Mouse (Mus musculus): ENCODE measurements around the gene Brd2.
"Not testable (repeated sequence)": the region's sequence is repeated elsewhere in the genome, so short reads cannot be mapped to it uniquely, and the experiment has no call there.

The Brd2 gene

DNA sequence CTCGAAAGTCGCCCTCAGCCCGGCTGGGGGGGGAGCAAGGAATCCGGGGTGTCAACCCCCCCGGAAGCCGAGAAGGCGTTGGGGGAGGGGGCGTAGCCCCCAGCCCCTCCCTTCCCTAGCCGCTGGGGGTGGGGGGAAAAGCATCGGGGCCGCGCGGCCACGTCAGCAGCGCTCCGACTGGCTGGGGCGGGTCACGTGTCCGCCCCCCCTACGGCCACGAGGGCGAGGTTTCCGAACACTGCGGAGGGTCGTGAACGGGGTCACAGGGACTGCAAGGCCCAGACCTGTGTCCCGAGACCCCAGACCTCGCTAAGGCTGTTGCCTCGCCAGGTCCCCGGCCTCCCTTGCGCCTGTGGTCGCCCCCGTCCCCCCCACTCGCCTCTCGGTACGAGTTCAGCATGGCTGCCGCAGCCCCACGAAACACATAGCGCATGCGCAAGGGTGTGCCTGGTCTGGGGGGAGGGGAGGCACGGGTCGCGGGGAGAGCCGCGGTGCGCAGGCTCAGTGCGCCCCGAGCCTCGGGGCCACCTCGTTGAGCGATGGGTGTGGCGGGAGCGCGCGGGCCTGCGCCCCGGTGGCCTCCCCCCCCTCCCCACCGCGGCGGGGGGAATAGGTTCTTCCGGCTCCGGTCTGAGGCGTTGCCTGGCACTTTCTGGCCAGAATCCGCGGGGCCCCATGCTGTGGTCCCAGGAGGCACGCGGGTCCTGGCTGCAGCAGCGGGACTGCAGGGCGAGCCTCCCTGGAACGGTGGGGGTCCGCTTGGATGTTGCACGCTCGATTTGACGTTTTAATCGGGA lies at the start of gene Brd2:
TSS of gene Brd2 (minus strand) at position 447 of the 797 bp plus-strand sequence.
- DNase-seq = peak; percentile 95 to 98

DNA sequence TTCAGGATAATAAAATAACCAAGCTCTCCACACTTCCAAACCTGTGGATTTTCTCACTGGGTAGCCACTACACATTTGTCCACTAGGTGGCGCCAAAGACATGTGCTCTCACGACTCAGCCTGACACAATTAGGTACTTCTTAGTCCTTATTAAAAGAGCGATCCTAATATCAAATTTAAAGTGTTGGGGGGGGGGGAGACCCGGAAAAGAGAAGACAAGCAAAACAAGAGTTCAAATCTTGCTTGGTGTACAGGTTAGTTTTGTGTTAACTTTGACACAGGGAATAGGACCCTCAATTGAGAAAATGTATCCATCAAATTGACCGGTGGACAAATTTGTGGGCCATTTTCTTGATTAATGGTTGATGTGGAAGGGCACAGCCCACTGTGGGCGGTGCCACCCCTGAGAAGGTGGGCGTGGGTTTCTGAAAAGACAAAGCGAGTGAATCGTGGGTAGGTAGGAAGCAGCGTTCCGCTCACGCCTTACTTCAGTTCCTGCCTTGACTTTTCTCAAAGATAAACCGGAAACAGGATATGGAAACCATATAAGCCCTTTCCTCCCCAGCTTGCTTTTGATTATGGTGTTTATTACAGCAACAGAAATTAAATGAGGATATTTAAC lies 48.6 kb upstream of the Brd2 start:
- DNase-seq = peak; percentile 80 to 83

DNA sequence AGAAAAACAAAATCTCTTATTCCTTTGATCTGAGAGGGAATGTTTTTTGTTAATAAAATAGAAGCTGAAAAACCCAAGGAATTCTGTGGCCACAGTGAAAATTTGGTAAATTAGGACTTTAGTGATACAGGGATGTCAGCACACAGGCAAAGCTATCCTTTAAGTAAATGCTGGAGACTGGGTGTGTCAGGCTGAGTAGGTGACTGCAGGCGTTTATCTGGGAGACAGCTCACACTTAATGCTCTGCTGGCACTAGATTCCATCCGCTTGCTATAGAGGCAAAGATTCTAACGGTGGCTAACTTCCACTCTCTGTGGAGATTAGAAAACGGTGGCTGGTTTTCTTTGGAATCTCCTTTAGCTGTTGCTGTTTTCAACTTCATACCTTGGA lies 48.0 kb upstream of the Brd2 start:
- no peak for DNase-seq

DNA sequence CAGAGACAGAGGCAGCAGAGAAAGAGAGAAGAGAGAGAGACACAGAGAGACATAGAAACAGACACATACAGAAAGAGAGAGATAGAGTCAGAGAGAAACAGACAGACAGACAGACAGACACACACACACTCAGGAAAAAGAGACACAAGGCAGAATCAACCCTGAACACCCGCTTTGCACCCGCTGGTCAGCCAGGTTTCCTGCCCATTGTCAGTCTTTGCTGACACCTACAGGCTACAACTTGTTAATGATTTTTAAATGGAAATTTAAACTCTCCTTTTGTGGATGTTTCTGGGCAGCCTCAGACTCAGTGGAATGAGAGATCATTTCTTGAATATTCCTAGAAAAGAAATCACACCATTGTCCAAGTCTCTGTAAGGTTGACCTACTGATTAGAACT lies 46.8 kb upstream of the Brd2 start:
- DNase-seq = no peak

DNA sequence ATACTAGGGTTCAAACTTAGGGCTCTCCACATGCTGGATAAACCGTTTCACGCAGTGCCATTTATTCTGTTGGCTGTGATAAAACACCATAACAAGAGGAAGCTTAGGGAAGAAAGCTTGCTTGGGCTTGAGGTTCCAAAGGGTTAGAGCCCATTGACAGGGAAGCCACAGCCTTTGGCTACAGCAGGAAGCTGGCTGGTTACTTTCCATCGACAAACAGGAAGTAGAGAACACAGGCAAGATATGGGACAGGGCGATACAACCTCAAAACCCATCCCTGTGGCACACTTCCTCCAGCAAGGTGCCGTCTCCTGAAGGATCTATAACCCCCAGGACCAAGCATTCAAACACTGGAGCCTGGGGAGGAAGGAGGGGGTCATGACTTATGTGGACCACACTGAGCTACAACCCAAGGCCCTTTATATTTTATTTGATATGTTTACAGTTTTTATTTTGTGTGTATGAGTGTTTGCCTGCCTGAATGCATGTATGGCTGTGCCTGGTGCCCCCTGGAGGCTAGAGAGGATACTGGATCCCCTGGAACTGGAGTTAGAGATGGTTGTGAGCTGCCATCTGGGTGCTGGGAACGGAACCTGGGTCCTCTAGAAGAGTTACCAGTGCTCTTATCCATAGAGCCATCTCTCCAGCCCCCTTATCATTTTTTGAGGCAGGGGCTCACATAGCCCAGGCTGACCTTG lies 42.7 kb upstream of the Brd2 start:
- DNase-seq = no peak

DNA sequence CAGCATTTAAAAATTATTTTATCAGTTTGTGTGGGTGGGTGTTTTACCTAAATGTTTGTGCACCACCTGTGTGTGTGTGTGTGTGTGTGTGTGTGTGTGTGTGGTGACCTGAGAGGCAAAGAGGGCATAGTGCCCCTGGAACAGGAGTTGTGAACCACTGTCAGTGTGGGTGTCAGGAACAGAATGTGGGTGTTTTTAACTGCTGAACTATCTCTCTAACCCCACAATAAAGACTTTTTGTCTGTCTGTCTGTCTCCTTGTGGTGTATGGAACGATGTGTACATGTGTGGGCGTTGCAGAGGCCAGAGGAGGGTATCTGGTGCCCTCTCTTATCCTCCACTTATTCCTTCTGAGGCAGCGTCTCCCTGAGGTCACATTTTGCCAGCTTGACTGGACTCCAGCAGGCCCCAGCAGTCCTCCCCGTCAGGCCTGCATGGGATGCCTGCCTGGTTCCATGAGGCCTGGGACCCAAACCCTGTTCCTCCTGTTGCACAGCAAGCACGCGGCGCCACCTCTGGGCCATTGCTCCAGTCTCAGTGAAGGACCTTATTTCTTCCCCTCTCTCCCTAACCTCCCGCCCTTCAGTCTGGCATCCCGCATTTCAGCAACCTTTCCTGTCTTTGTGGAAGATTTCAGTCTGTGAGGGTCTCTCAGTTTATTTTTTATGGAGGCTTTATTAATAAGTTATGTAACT lies 41.9 kb upstream of the Brd2 start:
- DNase-seq = peak; percentile 56 to 67

DNA sequence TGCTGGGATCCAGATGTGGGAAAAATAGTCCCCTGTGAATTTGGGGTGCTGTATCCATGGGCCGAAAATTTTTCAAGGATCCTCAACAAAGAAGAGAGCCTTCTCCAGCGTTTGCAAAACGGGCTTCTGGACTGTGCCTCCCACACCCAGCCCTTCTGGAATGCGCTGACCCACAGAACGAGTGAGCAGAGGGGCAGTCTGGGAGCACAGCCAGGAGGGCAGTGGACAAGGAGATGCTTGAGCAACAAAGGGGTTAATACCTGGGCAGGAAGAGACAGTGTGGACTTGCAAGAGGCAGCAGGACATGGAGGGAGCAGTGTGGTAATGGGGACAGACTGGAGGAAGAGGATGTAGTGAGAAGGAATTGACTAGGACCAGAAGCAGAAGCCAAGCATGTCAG lies 33.1 kb upstream of the Brd2 start:
- no peak for DNase-seq

DNA sequence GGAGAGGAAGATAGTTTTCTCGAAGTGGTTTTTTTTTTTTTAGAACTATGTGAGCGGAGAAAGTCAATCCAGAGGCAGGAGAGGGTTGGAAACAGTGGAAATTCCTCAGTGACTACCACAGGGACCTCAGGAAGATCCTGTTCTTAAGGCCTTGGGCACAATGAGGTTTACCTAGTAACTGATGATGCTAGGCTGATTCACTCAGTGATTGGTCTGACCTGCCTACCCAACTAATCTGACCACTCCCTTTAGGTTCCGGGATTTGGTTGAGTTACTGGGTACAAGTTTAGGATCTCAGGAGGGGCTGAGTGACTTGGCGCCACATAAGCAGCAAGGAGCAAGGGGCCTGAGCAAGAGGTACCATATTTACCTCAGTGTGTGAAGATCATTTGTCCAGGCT lies 30.5 kb upstream of the Brd2 start, which contains the start of gene H2-DMb1:
TSS of gene H2-DMb1 (plus strand) at position 150 of the 400 bp plus-strand sequence.
- DNase-seq = peak; percentile 38 to 65

DNA sequence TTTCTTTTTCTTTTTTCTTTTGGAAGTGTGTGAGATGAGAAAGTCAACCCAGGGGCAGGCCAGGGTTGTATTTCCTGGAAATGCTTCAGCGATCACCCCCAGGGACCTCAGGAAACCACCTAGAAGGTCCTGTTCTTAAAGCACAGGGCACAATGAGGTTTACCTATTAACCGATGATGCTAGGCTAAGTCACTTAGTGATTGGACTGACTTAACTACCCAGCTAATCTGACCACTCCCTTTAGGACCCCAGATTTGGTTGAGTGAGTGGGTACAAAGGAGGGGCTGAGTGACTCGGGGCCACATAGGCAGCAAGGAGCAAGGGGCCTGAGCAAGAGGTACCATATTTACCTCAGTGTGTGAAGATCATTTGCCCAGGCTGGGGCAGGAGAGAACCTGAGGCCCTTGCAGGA lies 22.5 kb upstream of the Brd2 start:
- DNase-seq = peak; percentile 62 to 68

DNA sequence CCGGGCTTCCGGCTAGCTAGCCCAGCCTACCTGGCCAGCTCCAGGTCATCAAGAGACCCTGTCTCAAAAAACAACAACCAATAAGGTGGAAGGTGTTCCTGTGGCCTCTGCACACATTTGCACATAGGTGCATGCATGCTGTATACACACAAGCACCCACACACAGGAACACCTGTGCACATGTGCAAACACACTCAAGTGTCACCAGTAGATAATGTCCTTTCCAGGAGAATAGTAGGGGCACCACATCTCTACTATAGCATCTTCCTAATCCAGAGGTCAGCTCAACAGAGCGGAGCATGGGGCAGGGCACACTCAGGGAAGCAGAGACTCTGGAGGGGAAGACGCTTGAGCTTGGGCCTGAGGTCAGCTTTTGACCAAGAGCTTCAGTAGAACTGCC lies 21.8 kb upstream of the Brd2 start:
- DNase-seq = not testable (repeated sequence)

DNA sequence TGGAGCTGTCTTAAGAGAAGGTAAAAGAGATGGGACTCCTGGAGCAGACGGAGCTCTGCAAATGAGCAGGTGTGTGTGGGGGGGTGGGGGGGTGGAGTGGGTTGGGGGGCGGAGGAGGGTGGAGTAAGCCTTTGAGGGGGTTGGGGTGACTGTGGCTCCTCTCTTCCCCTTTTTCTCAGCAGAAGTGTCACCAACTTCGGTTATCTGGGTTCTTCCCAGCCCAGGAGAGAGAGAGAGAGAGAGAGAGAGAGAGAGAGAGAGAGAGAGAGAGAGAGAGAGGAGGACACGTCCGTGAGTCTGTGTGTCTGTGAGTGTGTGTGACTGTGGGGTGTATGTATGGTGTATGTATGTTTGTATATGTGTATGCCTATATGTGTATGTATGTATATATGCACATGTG lies 21.0 kb upstream of the Brd2 start:
- no peak for DNase-seq

DNA sequence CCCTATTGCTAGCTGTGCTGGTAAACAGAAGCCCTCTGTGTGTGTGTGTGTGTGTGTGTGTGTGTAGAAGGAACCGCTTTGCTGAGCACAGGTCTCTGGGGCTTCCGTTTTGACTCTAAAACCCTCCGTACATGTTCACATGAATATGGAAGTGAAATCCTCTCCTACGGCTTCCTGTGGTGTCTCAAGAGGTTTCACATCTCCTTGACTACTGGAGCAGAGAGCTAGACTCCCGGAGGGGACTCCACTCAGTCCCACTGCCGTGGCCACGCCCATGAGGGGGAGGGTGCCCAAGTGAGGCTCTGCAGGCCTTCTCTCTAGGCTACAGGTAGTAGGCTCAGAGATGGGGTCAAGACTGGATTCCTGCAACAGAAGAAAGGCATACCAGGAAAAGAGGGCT lies 20.6 kb upstream of the Brd2 start, which contains the start of gene H2-DMb2:
TSS of gene H2-DMb2 (plus strand) at position 275 of the 400 bp plus-strand sequence.
- DNase-seq = peak; percentile 92 to 94

DNA sequence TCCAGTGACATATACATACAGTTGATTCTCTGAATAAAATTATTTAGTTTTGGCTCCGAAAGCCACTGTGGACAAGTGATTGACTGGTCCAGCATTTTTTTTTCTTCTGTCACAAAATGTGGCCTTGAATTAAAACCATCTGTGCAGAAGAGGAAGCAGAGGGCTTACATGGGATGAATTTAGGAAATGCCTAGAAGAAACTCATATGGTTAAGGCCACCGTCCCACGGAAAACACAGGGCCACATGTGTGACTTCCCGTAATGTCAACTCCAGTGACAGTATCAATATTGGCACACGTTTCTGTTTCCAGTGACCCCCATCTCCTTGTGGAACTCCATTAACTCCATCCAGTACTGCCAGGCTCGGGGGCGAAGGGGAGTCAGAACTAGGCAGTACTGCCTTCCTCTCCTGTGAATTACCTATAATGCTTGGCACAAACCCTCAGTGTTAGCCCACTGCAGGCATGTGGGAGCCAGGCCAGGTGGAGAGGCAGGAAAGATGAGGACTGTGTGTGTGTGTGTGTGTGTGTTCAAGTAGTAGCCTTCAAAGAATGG lies 20.1 kb upstream of the Brd2 start:
- DNase-seq = no peak

DNA sequence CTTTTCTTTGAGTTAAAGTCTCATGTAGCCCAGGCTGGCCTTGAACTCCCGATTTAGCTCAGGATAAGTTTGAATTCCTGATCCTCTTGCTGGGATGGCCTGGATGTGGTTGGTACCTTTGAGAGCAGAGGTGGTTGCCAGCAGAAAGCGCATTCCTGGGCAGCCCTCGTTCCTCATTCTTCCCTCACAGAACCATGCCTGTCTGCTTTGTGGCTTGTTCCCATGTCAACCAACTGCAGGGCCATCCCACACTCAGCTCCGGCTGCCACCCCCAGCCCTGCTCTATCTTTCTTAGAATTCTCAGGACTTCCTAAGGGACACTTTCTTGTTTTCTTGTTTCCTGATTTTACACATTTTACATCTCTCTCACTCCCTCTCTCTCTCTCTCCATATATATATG lies 19.0 kb upstream of the Brd2 start:
- DNase-seq = no peak

DNA sequence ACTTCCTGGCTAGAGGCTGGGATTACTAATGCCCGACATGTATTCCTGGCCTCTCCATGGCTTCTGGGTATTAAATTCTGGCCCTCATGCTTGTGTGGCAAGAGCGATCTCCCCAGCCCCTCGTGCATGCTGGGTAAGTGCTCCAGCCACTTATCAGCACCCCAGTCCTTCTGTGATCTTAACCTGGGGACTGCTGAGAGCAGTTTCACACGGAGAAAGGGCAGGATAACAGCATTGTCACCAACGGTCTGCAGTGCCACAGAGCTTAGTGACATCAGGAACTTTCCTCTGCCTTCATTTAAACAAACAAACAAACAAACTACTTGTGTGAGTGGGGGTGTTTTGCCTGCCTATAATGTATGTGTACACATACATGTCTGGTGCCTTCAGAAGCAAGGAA lies 17.8 kb upstream of the Brd2 start:
- DNase-seq = no peak

DNA sequence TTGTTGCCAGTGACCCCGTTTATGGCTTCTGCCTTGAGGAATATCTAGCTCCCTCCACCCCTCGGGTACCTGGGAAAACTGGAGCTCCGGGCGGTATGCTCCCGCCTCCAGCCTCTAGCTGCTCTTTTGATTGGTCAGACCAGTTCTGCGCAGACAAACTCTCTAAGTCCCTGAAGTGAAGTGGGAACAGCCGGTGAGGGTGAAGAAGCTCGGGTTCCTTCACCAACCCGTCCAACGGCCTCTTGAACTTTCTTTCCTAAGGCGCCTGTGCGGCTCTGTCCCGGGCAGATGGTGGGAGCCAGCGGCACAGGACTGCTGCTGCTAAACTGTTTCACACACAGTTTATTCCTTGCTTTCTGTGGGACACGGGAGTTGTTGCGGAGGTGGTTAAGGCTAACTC lies 17.0 kb upstream of the Brd2 start:
- no peak for DNase-seq

DNA sequence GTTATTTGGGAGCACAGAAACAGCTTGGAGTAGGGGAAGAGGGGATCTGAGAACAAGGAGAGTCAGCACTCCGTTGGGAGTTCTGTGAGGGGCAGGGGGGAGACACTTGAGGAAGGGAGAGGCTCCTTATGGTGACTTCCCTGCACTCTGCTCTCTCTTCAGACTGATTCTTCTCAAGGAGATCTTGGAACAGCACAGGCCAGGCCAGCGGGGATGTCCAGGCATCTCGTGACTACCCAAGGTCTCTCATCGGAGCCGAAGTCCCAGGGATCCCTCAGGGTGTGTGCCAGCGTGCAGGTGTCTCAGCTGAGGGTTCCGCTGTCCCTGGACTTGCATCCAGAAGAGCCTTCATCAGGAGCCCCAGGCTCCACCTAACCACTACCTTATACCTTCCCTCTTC lies 16.2 kb upstream of the Brd2 start:
- DNase-seq = no peak

DNA sequence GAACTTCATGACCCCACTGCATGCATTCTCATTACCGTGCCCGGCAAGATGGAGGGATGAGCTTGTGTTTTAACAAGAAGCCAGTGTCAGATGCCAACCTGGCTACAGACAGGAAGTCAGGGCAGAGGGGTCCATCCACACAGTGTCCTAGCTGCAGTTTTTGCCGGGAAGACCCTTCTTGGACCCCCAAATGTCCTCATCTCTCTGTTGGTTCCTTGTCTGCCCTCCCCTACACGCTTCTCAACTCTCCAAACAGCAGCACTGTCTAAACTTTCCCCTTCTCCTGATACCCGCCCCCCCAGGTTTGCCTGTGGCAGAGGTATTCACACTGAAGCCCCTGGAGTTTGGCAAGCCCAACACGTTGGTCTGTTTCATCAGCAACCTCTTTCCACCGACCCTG lies 15.2 kb upstream of the Brd2 start:
- no peak for DNase-seq

DNA sequence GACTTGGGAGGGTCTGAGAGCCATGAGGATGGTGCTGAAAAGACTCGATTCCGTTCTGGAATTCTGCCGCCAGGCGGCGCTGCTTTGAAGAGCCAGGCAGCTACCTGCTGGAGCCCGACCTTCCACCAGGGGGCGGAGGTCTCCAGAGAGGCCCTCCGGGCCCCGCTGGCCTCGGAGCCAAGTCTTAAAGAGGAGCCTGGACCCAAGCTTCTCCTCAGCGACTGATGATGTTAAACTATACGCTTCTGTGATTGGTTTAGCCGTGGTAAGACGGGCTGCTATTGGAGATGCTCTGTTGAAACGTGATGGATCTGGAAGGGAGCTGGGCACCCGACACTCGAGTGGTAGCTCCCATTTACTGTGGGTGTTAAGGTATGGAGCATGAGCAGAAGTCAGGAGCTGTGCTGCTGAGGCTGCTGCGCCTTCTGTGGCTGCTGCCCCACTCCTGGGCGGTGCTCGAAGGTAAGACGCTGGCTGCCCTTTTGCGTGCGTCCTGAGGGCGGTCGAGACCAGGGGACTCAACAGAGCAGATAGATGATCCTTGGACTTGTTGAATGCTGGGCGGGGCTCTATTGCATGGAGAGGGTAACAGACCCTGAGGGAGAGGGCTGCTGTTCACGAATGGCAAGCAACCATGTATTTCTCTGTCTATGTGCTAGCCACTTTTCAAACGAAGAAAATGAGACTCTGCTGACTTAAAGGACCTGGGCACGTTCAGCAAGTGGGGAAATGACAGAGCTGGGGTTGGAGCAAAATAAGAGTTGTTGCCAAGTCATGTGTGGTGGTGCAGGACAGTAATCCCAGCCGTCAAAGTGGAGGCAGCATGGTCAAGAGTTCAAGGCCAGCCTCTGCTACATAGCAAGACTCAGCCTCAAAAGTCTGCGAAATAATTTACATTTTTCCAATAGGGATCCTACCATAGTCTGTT lies 13.1 kb upstream of the Brd2 start:
- peak; percentile 95 to 98 for DNase-seq

DNA sequence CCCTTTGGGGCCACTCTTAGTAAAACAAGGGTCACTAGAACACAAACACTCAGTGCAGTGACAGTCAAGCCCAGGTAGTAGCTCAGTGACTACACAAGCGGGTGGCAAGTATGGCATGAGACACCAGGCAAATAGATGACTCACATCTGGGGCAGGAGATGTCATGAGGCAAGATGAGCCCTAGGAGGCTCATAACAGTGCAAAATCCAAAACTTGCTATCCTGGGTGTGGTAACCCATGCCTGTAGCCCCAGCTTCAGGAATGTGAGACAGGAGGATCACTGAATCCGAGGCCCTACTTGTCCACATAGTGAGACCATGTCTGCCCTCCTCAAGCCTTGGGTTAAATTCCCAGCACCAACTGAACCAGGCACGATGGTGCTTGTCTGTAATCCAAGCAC lies 12.0 kb upstream of the Brd2 start:
- no peak for DNase-seq

DNA sequence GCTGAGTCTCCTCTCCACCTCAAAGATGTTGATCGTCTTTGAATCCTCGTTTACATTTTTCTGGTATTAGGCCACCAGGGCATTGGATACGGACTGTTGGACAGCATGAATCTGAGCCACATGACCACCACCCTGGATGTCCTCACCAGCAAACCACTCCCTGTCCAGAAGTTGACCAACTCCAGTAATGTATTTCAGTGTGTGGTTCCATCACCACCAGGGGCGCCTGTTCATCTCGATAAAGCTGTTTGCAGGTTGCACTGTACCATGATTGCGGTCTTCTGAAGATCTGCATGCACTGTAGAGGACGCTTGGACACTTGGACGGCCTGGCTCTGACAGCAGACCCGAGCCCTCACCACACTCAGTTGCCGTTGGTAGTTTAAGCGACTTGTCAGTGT lies 10.9 kb upstream of the Brd2 start:
- DNase-seq = peak in 1 of 2 experiments; percentile 48

DNA sequence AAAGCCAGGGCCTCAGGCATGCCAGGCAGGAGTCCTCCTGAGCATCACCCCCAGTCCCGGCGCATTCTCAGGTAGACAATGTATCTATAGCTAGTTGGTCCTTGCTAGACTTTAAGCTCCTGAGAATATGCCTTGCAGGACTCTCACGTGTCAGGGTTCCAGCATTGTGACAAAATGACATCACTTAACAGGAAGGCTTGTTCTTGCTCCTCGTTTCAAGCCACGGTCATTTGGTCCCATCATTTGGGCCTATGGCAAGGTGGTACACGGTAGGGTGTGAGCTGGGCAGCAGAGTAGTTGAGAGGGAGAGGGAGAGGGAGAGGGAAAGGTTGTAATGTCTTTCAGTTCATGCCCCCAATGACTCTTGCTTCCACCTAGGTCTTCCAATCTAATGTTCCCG lies 9.5 kb upstream of the Brd2 start:
- no peak for DNase-seq

Measured in spleen, adult 18-20 months (tissue).